Mouse (Mus musculus) liver, embryonic 12.5 days (tissue): ENCODE measurements around the gene Inka1. TPM values are rescaled to one million over a fixed set of nuclear protein-coding genes. Genes with fewer than 3 reads are reported as not detected.
A peak's percentile ranks its signal among the peaks of the same experiment; 100 is the strongest.

Experiments used
- ATAC-seq: fragments of 200-750 bp; cut with Nextera tagmentation; 2 replicates; pipeline ENCODE4 v1.8.0; 2017; ENCODE audit warnings: moderate number of reproducible peaks, mild to moderate bottlenecking, moderate library complexity
- H3K27ac ChIP-seq: fragments of 300-500 bp; sonication (generic); 2 replicates; pipeline ENCODE4 v1.5.1; 2016; ENCODE audit warnings: mild to moderate bottlenecking
- H3K27me3 ChIP-seq: fragments of 300-500 bp; sonication (generic); replicated peaks from 2 replicates; pipeline ENCODE4 v1.6.1; 2016; ENCODE audit warnings: mild to moderate bottlenecking, moderate library complexity
- H3K36me3 ChIP-seq: fragments of 300-500 bp; sonication (generic); 2 replicates; pipeline ENCODE4 v1.6.1; 2016; ENCODE audit warnings: mild to moderate bottlenecking, moderate library complexity
- H3K4me1 ChIP-seq: fragments of 300-500 bp; sonication (generic); 2 replicates; pipeline ENCODE4 v1.6.1; 2016
- H3K4me2 ChIP-seq: fragments of 300-500 bp; sonication (generic); 2 replicates; pipeline ENCODE4 v1.6.1; 2016; ENCODE audit warnings: mild to moderate bottlenecking, moderate library complexity
- H3K4me3 ChIP-seq: fragments of 300-500 bp; sonication (generic); 2 replicates; pipeline ENCODE4 v1.5.1; 2016; ENCODE audit warnings: mild to moderate bottlenecking, moderate library complexity
- H3K9ac ChIP-seq: fragments of 300-500 bp; sonication (generic); 2 replicates; pipeline ENCODE4 v1.6.1; 2016; ENCODE audit warnings: mild to moderate bottlenecking, moderate library complexity
- H3K9me3 ChIP-seq: fragments of 300-500 bp; sonication (generic); replicated peaks from 2 replicates; pipeline ENCODE4 v1.6.1; 2016; ENCODE audit warnings: mild to moderate bottlenecking, moderate library complexity
- whole genome bisulfite sequencing: fragments of 180-500 bp; shearing (Covaris S2); methylation state at CpG from one replicate; pipeline ENCODE4 v1.1.7; 2016; ENCODE audit not compliant: insufficient replicate concordance; 5-methylcytosine and 5-hydroxymethylcytosine counted together
- polyA plus RNA-seq: library from polyadenylated mRNA; unstranded; fragments of >200 nt; fragmentation: Nextera tagmentation; extraction: Ambion mirVana; gene quantifications from 2 replicates; pipeline ENCODE4 v1.2.1, GENCODE M21; 2016

The Inka1 gene
- polyA plus RNA-seq, 1 experiment from 2014 or later = 68.7 TPM

DNA sequence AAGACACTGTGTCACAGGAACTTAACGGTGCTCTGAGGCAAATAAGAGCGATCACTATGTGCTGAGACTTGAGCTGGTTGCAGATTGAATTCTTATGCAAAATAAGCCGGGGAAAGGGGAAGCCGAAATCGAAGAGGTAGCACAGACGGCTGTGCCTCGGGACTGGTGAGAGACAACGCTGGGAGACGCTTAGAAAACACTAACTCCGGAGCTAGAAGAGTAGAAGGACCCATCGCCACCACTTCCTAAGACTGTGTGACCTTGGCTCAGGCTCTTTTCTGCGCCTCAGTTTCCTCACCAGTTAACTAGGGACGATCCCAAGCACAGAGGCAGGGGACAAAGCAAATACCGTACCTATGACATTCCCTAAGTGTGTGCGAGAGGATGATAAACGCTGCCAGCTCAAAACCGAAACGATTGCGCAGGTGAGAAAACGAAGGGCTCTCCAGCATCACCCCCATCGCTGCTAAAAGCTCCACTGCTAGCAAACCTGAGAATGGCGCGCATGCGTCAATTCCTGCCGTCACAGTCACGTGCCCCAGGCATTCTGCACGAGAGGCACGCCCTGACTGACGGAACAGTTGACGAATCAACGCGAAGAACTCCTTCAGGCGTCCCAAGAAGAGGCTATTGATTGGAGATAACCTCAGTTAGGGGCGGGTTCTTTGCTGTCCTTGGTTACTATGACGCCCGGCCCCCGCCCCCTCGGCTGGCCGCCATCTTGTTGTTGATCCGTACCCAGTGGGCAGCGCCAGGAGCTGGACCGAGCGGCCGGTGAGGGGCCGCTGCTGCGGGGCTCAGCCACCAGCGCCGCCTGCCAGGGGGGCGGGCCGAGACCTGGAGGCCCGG is 16.5 kb upstream of the Inka1 start, which contains the start of gene Ip6k1:
Gene Ip6k1, plus strand, starts transcription at position 580 of the 849 bp plus-strand sequence.
- WGBS = under 1% methylated on average over 51 of the region's 51 CpGs
- Histone ChIP-seq H3K4me3 (peak within 1 kb of the TSS; percentile 90), H3K9ac (peak within 1 kb of the TSS; percentile 98), H3K4me1 (peaks cover 45% of the 10 kb centered on the region), H3K36me3 (peaks cover 9% of the 10 kb centered on the region), H3K4me2 (peak within 1 kb of the TSS; percentile 85), H3K9me3 (no peaks in the 10 kb centered on the region), H3K27me3 (no peaks in the 10 kb centered on the region), H3K27ac (peak within 1 kb of the TSS; percentile 95)
- ATAC-seq = peak; percentile 97

DNA sequence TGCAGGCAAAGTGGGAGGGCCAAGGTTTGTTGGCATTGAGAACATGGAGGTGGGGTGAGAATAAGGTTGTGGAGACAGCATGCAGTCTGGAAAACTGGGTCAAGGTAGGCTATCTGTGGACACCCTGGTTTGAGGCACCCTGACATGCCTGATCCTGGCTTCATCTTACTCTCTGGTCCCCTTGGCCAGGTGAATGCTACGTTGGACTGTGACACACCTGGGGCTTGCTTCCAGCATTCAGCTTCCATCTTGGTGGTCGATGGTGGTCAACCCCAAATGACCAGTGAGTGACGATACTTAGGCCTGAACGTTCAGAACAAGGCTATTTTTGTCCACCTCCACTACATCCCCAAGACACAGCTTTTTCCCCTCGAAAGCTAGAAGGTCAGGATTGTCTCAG is 10.4 kb upstream of the Inka1 start, which contains the start of gene Gm20662:
Gene Gm20662, plus strand, starts transcription at position 301 of the 400 bp plus-strand sequence.
- H3K4me2 ChIP-seq = no peak within 1 kb of the TSS
- H3K36me3 ChIP-seq = no peaks in the 10 kb centered on the region
- WGBS = 81% methylated on average over 5 of the region's 5 CpGs
- H3K4me3 ChIP-seq = no peak within 1 kb of the TSS
- ATAC-seq = no peak
- H3K4me1 ChIP-seq = 0 out of 2 replicates have a peak, but pooled peaks cover 1% of the 10 kb centered on the region
- H3K27ac ChIP-seq = no peak within 1 kb of the TSS
- no peak within 1 kb of the TSS; the same call in 1 of the 2 replicates for H3K9ac ChIP-seq
- H3K9me3 ChIP-seq = no peaks in the 10 kb centered on the region
- H3K27me3 ChIP-seq = no peaks in the 10 kb centered on the region

DNA sequence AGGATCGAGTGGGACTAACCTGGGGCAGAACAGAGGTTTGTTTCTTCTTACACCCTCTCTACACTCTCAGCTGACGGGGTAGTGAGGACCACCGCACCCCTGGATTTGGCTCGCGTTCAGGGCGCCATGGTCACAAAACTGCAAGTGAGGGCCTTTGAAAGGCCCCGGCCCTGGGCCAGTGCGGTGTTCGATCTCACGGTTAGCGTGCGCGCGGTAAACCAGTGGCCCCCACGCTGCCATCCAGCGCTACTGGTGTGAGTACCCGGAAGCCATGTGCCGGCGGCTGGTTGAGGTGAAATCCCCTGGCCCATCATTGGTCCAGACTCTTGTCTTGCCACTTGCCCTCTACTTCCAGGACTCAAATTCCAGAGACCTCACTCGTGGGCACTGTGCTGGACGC is 9.8 kb upstream of the Inka1 start:
- 92% methylated on average over 21 of the region's 21 CpGs for WGBS
- H3K4me3 ChIP-seq = no peak overlapping the region
- no peak overlapping the region for H3K27ac ChIP-seq
- no peaks in the 10 kb centered on the region for H3K4me1 ChIP-seq
- ATAC-seq = no peak
- no peak overlapping the region for H3K4me2 ChIP-seq
- no peaks in the 10 kb centered on the region for H3K27me3 ChIP-seq
- no peaks in the 10 kb centered on the region for H3K9me3 ChIP-seq
- H3K9ac ChIP-seq = no peak overlapping the region
- no peaks in the 10 kb centered on the region for H3K36me3 ChIP-seq

DNA sequence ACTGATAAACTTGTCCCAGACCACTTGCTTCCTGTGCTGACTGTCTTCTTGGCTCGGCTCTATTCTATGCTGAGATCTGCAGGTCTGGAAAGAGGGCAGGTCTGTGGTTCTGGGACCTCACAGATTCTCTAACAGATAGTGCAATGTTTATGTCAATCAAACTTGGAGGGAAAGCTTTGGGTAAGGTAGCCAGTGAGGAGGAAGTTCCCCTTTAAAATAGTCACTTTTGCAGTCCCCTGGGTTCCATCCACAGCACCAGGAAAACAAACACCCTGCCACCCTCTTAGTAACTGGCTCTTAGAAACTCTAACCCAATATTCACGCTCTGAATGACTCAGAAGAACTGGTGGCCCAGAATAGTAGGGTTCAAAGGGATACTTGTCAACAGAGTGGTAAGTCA is 8.8 kb upstream of the Inka1 start:
- Histone ChIP-seq H3K27me3 (no peaks in the 10 kb centered on the region), H3K27ac (no peak overlapping the region), H3K4me1 (peaks cover 10% of the 10 kb centered on the region), H3K4me2 (no peak overlapping the region), H3K36me3 (no peaks in the 10 kb centered on the region), H3K9ac (no peak overlapping the region), H3K4me3 (no peak overlapping the region), H3K9me3 (no peaks in the 10 kb centered on the region)
- no peak for ATAC-seq
- WGBS = 20% methylated on average over 2 of the region's 2 CpGs

DNA sequence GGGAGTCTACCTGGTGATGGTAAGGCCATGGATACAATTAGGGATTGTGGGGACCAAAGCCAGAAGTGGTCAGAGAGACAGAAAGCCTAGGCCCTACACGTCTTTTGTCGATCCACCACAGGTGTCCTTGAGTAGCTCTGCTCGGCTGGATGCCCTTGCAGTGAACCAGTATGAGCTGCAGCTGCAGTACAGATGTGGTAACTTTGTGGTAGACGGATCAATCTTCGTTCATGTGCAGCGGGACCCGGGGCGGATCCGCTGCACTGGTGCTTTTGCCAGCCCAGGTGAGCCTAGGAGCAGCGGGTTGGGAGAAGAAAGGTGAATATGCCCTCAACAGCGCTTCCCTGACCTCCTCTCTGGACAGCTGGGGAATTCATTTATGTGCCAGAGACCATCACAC is 7.3 kb upstream of the Inka1 start:
- Histone ChIP-seq H3K27ac (no peak overlapping the region), H3K27me3 (no peaks in the 10 kb centered on the region), H3K4me3 (no peak overlapping the region), H3K4me2 (no peak overlapping the region), H3K9ac (no peak overlapping the region), H3K4me1 (peaks cover 15% of the 10 kb centered on the region), H3K36me3 (no peaks in the 10 kb centered on the region), H3K9me3 (no peaks in the 10 kb centered on the region)
- no peak for ATAC-seq
- 83% methylated on average over 11 of the region's 11 CpGs for WGBS

DNA sequence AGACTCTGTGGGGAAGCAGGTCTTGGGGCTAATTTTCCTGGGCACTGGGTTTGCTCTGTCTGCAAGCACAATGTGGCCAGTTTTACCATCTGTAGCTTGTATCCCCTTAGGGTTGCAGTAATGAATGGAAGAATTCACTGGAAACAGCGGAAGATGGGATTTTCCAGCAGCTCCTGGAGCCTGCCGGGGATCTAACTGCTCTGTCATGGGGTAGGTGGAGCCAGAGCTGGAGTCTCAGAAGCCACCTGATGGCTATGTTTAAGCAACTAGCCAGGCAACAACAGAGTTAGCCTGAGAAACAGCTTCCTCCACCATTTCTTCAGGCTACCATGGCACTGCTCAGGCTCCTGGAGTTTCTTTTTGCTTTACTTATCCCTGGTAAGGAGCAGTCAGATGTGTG is 6.5 kb upstream of the Inka1 start, which contains the start of gene Cdhr4:
Gene Cdhr4, plus strand, starts transcription at position 301 of the 400 bp plus-strand sequence.
- peaks cover 22% of the 10 kb centered on the region for H3K4me1 ChIP-seq

DNA sequence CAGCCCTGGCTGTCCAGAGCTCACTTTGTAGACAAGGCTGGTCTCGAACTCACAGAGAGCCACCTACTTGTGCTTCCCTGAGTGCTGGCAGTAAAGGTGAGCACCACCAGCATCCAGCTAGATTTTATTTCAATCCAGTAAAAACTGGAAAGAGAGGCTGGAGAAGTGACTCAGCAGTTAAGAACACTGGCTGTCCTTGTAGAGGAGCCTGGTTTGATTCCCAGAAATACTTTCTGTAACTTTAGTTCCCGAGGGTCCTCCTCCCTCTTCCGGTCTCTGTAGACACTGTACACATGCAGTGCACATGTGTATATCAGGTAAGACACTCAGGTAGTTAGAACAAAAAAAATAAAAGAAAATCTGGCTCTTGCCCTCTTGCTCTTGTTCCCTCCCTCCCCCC is 2.3 kb upstream of the Inka1 start:
- WGBS = 59% methylated on average over 3 of the region's 3 CpGs
- Histone ChIP-seq H3K9ac (no peak overlapping the region), H3K9me3 (no peaks in the 10 kb centered on the region), H3K4me2 (no peak overlapping the region), H3K27me3 (no peaks in the 10 kb centered on the region), H3K27ac (no peak overlapping the region), H3K4me1 (peaks cover 52% of the 10 kb centered on the region), H3K4me3 (no peak overlapping the region), H3K36me3 (peaks cover 20% of the 10 kb centered on the region)
- no peak for ATAC-seq

More for the DNA sequence above, 6.5 kb upstream of the Inka1 start, which contains the start of gene Cdhr4:
- Histone ChIP-seq H3K9me3 (no peaks in the 10 kb centered on the region), H3K4me3 (no peak within 1 kb of the TSS), H3K27ac (no peak within 1 kb of the TSS), H3K9ac (no peak within 1 kb of the TSS), H3K27me3 (no peaks in the 10 kb centered on the region), H3K36me3 (no peaks in the 10 kb centered on the region), H3K4me2 (no peak within 1 kb of the TSS)
- no peak for ATAC-seq
- 68% methylated on average over 2 of the region's 2 CpGs for WGBS

DNA sequence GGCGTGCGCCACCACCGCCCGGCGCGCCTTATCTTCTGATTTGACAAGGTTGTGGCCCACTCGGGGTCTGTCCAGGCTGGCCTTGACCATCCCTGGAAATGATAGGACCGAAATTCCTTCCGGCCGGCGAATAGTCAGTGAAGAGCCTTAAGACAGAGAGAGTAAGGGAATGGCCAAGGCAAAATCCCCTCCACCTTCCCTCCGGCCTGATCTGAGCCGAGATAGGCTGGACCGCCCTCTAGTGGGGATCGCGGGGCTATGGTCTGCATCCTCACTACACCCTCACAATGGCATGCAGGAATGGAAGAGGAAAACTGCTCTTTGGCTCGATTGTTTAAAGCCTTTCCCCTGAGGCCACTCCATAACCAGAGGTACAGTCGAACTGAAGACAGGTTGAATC is 697 bp upstream of the Inka1 start:
- Histone ChIP-seq H3K4me1 (peaks cover 68% of the 10 kb centered on the region), H3K27me3 (no peaks in the 10 kb centered on the region), H3K36me3 (peaks cover 36% of the 10 kb centered on the region), H3K4me3 (peak overlapping the region; percentile 82), H3K4me2 (peak overlapping the region; percentile 86), H3K9me3 (no peaks in the 10 kb centered on the region), H3K9ac (peak overlapping the region; percentile 93), H3K27ac (peak overlapping the region; percentile 98)
- 1% methylated on average over 18 of the region's 18 CpGs for WGBS
- ATAC-seq = no peak

DNA sequence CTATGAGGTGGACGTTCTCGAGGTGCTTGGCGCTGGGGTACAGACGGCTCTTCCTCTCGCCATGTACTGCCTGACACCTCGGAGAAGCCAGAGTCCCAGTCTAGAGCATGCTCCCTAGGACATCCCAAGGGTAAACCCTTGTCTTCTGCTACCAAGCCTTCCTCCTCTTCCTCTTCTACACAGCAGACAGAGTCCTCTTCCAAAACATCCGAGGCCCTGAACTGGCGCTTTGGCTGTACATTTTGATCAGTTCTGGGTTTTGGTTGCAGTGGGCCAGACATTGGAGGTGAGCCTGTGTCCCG is 974 bp downstream of the Inka1 start:
- Histone ChIP-seq H3K27me3 (no peaks in the 10 kb centered on the region), H3K9me3 (no peaks in the 10 kb centered on the region), H3K36me3 (peaks cover 53% of the 10 kb centered on the region), H3K4me1 (peaks cover 78% of the 10 kb centered on the region), H3K4me2 (peak overlapping the region; percentile 86), H3K4me3 (peak overlapping the region; percentile 82), H3K9ac (peak overlapping the region; percentile 93), H3K27ac (peak overlapping the region; percentile 98)
- no peak for ATAC-seq
- 17% methylated on average over 9 of the region's 9 CpGs for WGBS

DNA sequence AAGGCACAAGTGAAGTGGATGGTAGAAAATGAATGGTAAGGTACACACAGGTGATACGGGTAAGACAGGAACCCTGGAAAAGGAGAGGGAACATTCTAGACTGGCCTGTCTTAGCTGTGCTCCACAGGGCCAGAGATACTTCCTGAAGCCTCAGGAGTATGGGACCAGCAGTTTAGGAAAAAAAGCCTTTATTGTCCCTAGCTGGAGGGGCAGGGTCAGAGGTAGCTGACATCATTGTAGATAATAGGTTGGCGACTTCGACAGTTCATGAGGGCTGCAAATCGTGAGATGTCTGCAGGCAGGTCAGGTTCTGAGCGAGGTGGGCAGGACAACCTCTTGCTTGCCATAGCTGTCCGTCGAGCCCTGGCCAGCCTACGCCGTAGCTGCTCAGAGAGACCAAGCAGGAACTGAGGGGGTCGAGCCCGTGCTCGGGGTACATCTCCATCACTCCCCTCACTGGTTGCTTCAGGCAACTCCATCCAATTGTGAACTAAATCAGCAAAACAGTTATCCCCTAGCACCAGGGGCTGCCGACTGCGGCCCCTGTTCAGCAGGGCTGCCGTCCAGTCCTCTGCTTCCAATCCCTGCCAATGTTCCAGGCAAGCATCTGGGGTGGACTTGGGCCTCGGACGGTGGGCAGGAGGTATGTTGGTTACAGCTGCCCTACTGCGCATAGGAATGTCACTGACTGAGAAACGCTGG is 1.5 kb downstream of the Inka1 start:
- Histone ChIP-seq H3K4me3 (peak overlapping the region; percentile 82), H3K4me1 (peaks cover 80% of the 10 kb centered on the region), H3K9me3 (no peaks in the 10 kb centered on the region), H3K27me3 (no peaks in the 10 kb centered on the region), H3K9ac (peak overlapping the region; percentile 93), H3K36me3 (peaks cover 58% of the 10 kb centered on the region), H3K4me2 (peak overlapping the region; percentile 86), H3K27ac (peak overlapping the region; percentile 98)
- no peak for ATAC-seq
- whole genome bisulfite sequencing = 25% methylated on average over 19 of the region's 19 CpGs

DNA sequence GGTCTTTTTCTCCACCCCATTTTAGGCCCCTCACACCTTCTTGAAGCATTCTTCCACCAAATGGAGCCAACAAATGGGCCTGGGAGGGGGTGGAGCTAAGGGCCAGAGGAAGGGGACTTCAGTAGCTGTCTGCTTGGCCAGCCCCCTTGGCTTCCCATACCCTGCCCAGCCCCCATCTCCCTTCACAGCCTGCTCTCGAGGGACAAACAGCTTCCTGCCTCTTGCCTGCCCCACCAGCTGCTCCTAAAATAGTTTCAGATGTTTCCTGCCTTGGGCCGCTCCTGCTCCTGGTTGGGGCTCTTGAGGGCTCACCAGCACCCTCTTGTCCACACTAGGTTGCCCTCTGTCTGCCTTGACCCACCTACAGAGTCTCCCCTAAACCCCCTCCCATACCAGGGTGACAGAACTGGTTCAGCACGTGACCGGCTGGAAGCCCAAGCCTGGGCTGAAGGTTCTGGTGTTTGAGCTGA is 2.2 kb downstream of the Inka1 start:
- Histone ChIP-seq H3K4me1 (peaks cover 87% of the 10 kb centered on the region), H3K9ac (peak overlapping the region; percentile 93), H3K4me2 (peak overlapping the region; percentile 86), H3K9me3 (no peaks in the 10 kb centered on the region), H3K4me3 (peak overlapping the region; percentile 82), H3K27ac (peak overlapping the region; percentile 98), H3K36me3 (peaks cover 65% of the 10 kb centered on the region), H3K27me3 (no peaks in the 10 kb centered on the region)
- 8% methylated on average over 4 of the region's 4 CpGs for WGBS
- no peak for ATAC-seq
